30 mouse cellular contexts compared by ENCODE assay signal in the genomic region with DNA sequence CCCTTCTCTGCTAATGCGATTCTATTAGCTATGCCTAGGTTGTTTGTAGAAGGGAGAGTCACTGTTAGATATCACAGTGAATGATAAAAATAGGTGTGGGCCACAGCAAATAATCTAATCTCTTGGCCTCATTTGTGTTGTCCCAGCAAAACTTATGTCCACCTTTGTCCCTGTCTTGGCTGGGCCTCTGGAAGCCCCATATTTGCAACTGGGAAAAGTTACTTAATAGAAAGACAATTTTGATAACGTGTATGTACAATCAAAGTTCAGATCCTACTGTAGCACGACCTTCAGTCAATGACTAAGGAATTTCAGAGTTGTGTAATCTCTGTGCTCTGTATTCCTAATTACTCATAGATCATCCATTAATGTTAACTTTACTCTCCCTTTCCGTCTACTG. TPM values are rescaled to one million over a fixed set of nuclear protein-coding genes. Genes with fewer than 3 reads are reported as not detected.
DNase-seq lines count a peak whose midpoint lies in the region; ATAC-seq and TF ChIP-seq lines count a peak whose summit lies in the region.
"Had no signal": no experiment of that assay in that cellular context is flagged by ENCODE, and none has a peak within 500 bp of the region (broad histone marks: within the 10 kb centered on the region; RNA-seq: fewer than 3 reads in every experiment).

No protein-coding gene starts in this region.

- H3K27me3 ChIP-seq in kidney, embryonic 16.5 days (ENCODE audit: insufficient read depth, low read length): no peaks in the 10 kb centered on the region
- H3K27me3 ChIP-seq in liver, adult 2 months (ENCODE audit: control insufficient read depth, insufficient read depth, low read length): no peaks in the 10 kb centered on the region
- H3K27me3 ChIP-seq in liver, embryonic 12.5 days (replicated peaks): no peaks in the 10 kb centered on the region
- no peaks in the 10 kb centered on the region for H3K27me3 ChIP-seq in intestine, embryonic 16.5 days (replicated peaks; ENCODE audit: control insufficient read depth, insufficient read depth, low read length)
- H3K27me3 ChIP-seq in stomach, embryonic 15.5 days (replicated peaks): no peaks in the 10 kb centered on the region
- H3K27me3 ChIP-seq: CH12.LX; embryonic facial prominence, embryonic 15.5 days; hindbrain, embryonic 13.5 days; Patski had no signal

- H3K4me3 ChIP-seq in kidney, embryonic 16.5 days (ENCODE audit: low read length): no peak overlapping the region
- H3K4me3 ChIP-seq in liver, adult 2 months (ENCODE audit: insufficient read depth, low read depth, low read length): no peak overlapping the region
- no peak overlapping the region for H3K4me3 ChIP-seq in liver, embryonic 12.5 days
- H3K4me3 ChIP-seq in intestine, embryonic 16.5 days (ENCODE audit: low read length): no peak overlapping the region
- H3K4me3 ChIP-seq in stomach, embryonic 15.5 days (replicated peaks): no peak overlapping the region
- H3K4me3 ChIP-seq: embryonic facial prominence, embryonic 15.5 days; erythroblast, embryonic 14.5 days; forebrain, embryonic 10.5 days; hindbrain, embryonic 13.5 days had no signal

- DNase-seq in kidney, adult 18-20 months: peak; percentile 14
- peak; percentile 99 for DNase-seq in liver, adult 2 months (ENCODE audit: extremely low read depth, low read depth, low spot score)
- DNase-seq in left cerebral cortex, postnatal 36 days (ENCODE audit: low spot score in 2 of 2): no peak
- no peak for DNase-seq in layer of hippocampus, postnatal 36 days
- DNase-seq: adrenal gland, adult 8-10 months; adrenal gland, postnatal 36 days; cerebellum, adult 11 months; cerebellum, adult 8-10 months; cerebellum, postnatal 14 days; embryo, embryonic 11 days; gastrocnemius, postnatal 36 days; heart, adult 11 months; heart, postnatal 10 days had no signal

- no peak for TF ChIP-seq POLR2A in liver, adult 2 months (IDR thresholded peaks at IDR 0.05; ENCODE audit: extremely low read depth, insufficient read depth, low read length)

- H3K9ac ChIP-seq in kidney, embryonic 16.5 days (replicated peaks; ENCODE audit: low read length): no peak overlapping the region
- no peak overlapping the region for H3K9ac ChIP-seq in liver, adult 2 months (ENCODE audit: low read depth, low read length)
- no peak overlapping the region for H3K9ac ChIP-seq in liver, embryonic 12.5 days
- no peak overlapping the region for H3K9ac ChIP-seq in intestine, embryonic 16.5 days (ENCODE audit: low read depth, low read length)
- H3K9ac ChIP-seq in stomach, embryonic 15.5 days: no peak overlapping the region
- H3K9ac ChIP-seq: embryonic facial prominence, embryonic 15.5 days; hindbrain, embryonic 13.5 days had no signal

- no peaks in the 10 kb centered on the region for H3K79me2 ChIP-seq in liver, adult 2 months (ENCODE audit: control insufficient read depth, insufficient read depth, low read length)

- no peak overlapping the region for H3K27ac ChIP-seq in kidney, embryonic 16.5 days (ENCODE audit: low read length)
- 0 out of 2 replicates have a peak overlapping the region, but pooled peaks have one; percentile 19 for H3K27ac ChIP-seq in liver, adult 2 months (replicated peaks; ENCODE audit: insufficient read depth, low read depth, low read length)
- H3K27ac ChIP-seq in liver, embryonic 12.5 days: no peak overlapping the region
- no peak overlapping the region for H3K27ac ChIP-seq in intestine, embryonic 16.5 days (ENCODE audit: low read length)
- no peak overlapping the region for H3K27ac ChIP-seq in stomach, embryonic 15.5 days
- H3K27ac ChIP-seq: embryonic facial prominence, embryonic 15.5 days; forebrain, embryonic 10.5 days; hindbrain, embryonic 13.5 days had no signal

- intact Hi-C loops in left cerebral cortex, postnatal 36 days (cut with DNase I): no loop called here

- no peak overlapping the region for H3K4me2 ChIP-seq in kidney, embryonic 16.5 days (replicated peaks; ENCODE audit: low read depth, low read length)
- no peak overlapping the region for H3K4me2 ChIP-seq in liver, embryonic 12.5 days
- H3K4me2 ChIP-seq in intestine, embryonic 16.5 days (ENCODE audit: low read depth, low read length): no peak overlapping the region
- no peak overlapping the region for H3K4me2 ChIP-seq in stomach, embryonic 15.5 days
- H3K4me2 ChIP-seq: embryonic facial prominence, embryonic 15.5 days; hindbrain, embryonic 13.5 days had no signal

- H3K36me3 ChIP-seq in kidney, embryonic 16.5 days (ENCODE audit: insufficient read depth, low read length): no peaks in the 10 kb centered on the region
- no peaks in the 10 kb centered on the region for H3K36me3 ChIP-seq in liver, adult 2 months (ENCODE audit: control insufficient read depth, insufficient read depth, low read length)
- no peaks in the 10 kb centered on the region for H3K36me3 ChIP-seq in liver, embryonic 12.5 days
- H3K36me3 ChIP-seq in intestine, embryonic 16.5 days (ENCODE audit: control insufficient read depth, insufficient read depth, low read length): no peaks in the 10 kb centered on the region
- H3K36me3 ChIP-seq in stomach, embryonic 15.5 days: no peaks in the 10 kb centered on the region
- H3K36me3 ChIP-seq: embryonic facial prominence, embryonic 15.5 days; forebrain, embryonic 10.5 days; hindbrain, embryonic 13.5 days had no signal

- ATAC-seq in kidney, embryonic 16.5 days (ENCODE audit: low FRiP score, low TSS enrichment): no peak
- ATAC-seq in liver, embryonic 12.5 days: no peak
- peak; percentile 89 for ATAC-seq in intestine, embryonic 16.5 days
- peak; percentile 75 for ATAC-seq in stomach, embryonic 15.5 days (ENCODE audit: insufficient read depth, low FRiP score, low read depth)
- ATAC-seq: forebrain, embryonic 14.5 days; Patski had no signal

- no peaks in the 10 kb centered on the region for H3K4me1 ChIP-seq in kidney, embryonic 16.5 days (ENCODE audit: insufficient read depth, low read length)
- H3K4me1 ChIP-seq in liver, adult 2 months (ENCODE audit: control insufficient read depth, insufficient read depth, low read length): peaks cover 3% of the 10 kb centered on the region; the same call in 1 of the 2 replicates
- H3K4me1 ChIP-seq in liver, embryonic 12.5 days: peaks cover 12% of the 10 kb centered on the region; the same call in 1 of the 2 replicates
- peaks cover 4% of the 10 kb centered on the region; the same call in 1 of the 2 replicates for H3K4me1 ChIP-seq in intestine, embryonic 16.5 days (ENCODE audit: control insufficient read depth, insufficient read depth, low read length)
- H3K4me1 ChIP-seq in stomach, embryonic 15.5 days: no peaks in the 10 kb centered on the region
- H3K4me1 ChIP-seq: embryonic facial prominence, embryonic 15.5 days; forebrain, embryonic 10.5 days; hindbrain, embryonic 13.5 days had no signal

- H3K9me3 ChIP-seq in kidney, embryonic 16.5 days (ENCODE audit: low read length): no peaks in the 10 kb centered on the region
- no peaks in the 10 kb centered on the region for H3K9me3 ChIP-seq in liver, embryonic 12.5 days (replicated peaks)
- H3K9me3 ChIP-seq in intestine, embryonic 16.5 days (ENCODE audit: control insufficient read depth, low read length): 0 out of 2 replicates have a peak, but pooled peaks cover 4% of the 10 kb centered on the region
- H3K9me3 ChIP-seq in stomach, embryonic 15.5 days: no peaks in the 10 kb centered on the region
- H3K9me3 ChIP-seq: embryonic facial prominence, embryonic 15.5 days; forebrain, embryonic 10.5 days; hindbrain, embryonic 13.5 days had no signal

- 71% methylated on average over 4 of the region's 4 CpGs for WGBS in kidney, embryonic 16.5 days
- 18% methylated on average over 4 of the region's 4 CpGs for WGBS in liver, adult 2 months
- WGBS in liver, embryonic 12.5 days (ENCODE audit: insufficient replicate concordance): 50% methylated on average over 4 of the region's 4 CpGs
- 47% methylated on average over 4 of the region's 4 CpGs for WGBS in intestine, embryonic 16.5 days
- WGBS in stomach, embryonic 15.5 days: 51% methylated on average over 4 of the region's 4 CpGs

- no peak for TF ChIP-seq CTCF in liver, adult 2 months (IDR thresholded peaks at IDR 0.05; ENCODE audit: low read depth, low read length)

RNA-seq across cellular contexts. Expression of a gene that starts 13.4 kb away (rescaled TPM):
- polyA plus RNA-seq in kidney, embryonic 16.5 days (2015; fragmentation: Nextera tagmentation; extraction: Ambion mirVana): 2.8 TPM in 2 replicates
- 6.1 and 42.4 TPM in 2 replicates for total RNA-seq in liver, adult 2 months (2014; rRNA removed)
- 1.0 and 2.8 TPM in 2 replicates for polyA plus RNA-seq in liver, adult 2 months (2012; rRNA removed)
- polyA plus RNA-seq in liver, embryonic 12.5 days (2016; fragmentation: Nextera tagmentation; extraction: Ambion mirVana): not detected in 2 replicates
- polyA plus RNA-seq in intestine, embryonic 16.5 days (2015; fragmentation: Nextera tagmentation; extraction: Ambion mirVana): 94.1 and 98.3 TPM in 2 replicates
- 36.1 and 42.7 TPM in 2 replicates for polyA plus RNA-seq in stomach, embryonic 15.5 days (2015; fragmentation: Nextera tagmentation; extraction: Ambion mirVana)
- not detected for total RNA-seq in left cerebral cortex, postnatal 36 days (2021)
- not detected for total RNA-seq in layer of hippocampus, postnatal 36 days (2021)
- total RNA-seq: CH12.LX; common myeloid progenitor, adult 5-6 weeks; gastrocnemius, adult 8-10 months; gastrocnemius, postnatal 36 days; hematopoietic stem cell, adult 5-6 weeks had no signal
- polyA plus RNA-seq: brain, embryonic 14.5 days; embryonic facial prominence, embryonic 11.5 days; erythroblast, embryonic 14.5 days; forebrain, embryonic 10.5 days; forebrain, embryonic 14.5 days; heart, embryonic 14.5 days; hindbrain, embryonic 13.5 days had no signal

RNA-seq across cellular contexts. Expression of a gene that starts 34.5 kb away (rescaled TPM):
- polyA plus RNA-seq in kidney, embryonic 16.5 days (2015; fragmentation: Nextera tagmentation; extraction: Ambion mirVana): 134 and 150 TPM in 2 replicates
- 137 and 139 TPM in 2 replicates for total RNA-seq in liver, adult 2 months (2014; rRNA removed)
- polyA plus RNA-seq in liver, adult 2 months (2012; rRNA removed): 45.2 and 46.5 TPM in 2 replicates
- polyA plus RNA-seq in liver, embryonic 12.5 days (2016; fragmentation: Nextera tagmentation; extraction: Ambion mirVana): 20.0 and 22.1 TPM in 2 replicates
- 57.5 and 62.7 TPM in 2 replicates for polyA plus RNA-seq in intestine, embryonic 16.5 days (2015; fragmentation: Nextera tagmentation; extraction: Ambion mirVana)
- 433 and 454 TPM in 2 replicates for polyA plus RNA-seq in stomach, embryonic 15.5 days (2015; fragmentation: Nextera tagmentation; extraction: Ambion mirVana)
- 10 to 100 TPM; 32.4 to 35.9 TPM for total RNA-seq in left cerebral cortex, postnatal 36 days (2021)
- total RNA-seq in layer of hippocampus, postnatal 36 days (2021): 10 to 100 TPM; 43.1 to 51.3 TPM

RNA-seq across cellular contexts. Expression of a gene that starts 39.9 kb away (rescaled TPM):
- polyA plus RNA-seq in kidney, embryonic 16.5 days (2015; fragmentation: Nextera tagmentation; extraction: Ambion mirVana): 0.58 and 1.5 TPM in 2 replicates
- total RNA-seq in liver, adult 2 months (2014; rRNA removed): 5.1 and 42.0 TPM in 2 replicates
- polyA plus RNA-seq in liver, adult 2 months (2012; rRNA removed): 0.48 and 0.92 TPM in 2 replicates
- not detected in 2 replicates for polyA plus RNA-seq in liver, embryonic 12.5 days (2016; fragmentation: Nextera tagmentation; extraction: Ambion mirVana)
- polyA plus RNA-seq in intestine, embryonic 16.5 days (2015; fragmentation: Nextera tagmentation; extraction: Ambion mirVana): 73.4 and 80.7 TPM in 2 replicates
- polyA plus RNA-seq in stomach, embryonic 15.5 days (2015; fragmentation: Nextera tagmentation; extraction: Ambion mirVana): 26.7 and 32.2 TPM in 2 replicates
- not detected for total RNA-seq in left cerebral cortex, postnatal 36 days (2021)
- total RNA-seq in layer of hippocampus, postnatal 36 days (2021): not detected
- total RNA-seq: adrenal gland, adult 8-10 months; adrenal gland, postnatal 36 days; CH12.LX; common myeloid progenitor, adult 5-6 weeks; gastrocnemius, adult 8-10 months; gastrocnemius, postnatal 36 days; heart, postnatal 10 days; hematopoietic stem cell, adult 5-6 weeks had no signal
- polyA plus RNA-seq: brain, embryonic 14.5 days; embryonic facial prominence, embryonic 11.5 days; erythroblast, embryonic 14.5 days; forebrain, embryonic 10.5 days; forebrain, embryonic 14.5 days; heart, embryonic 14.5 days; hindbrain, embryonic 13.5 days had no signal

Comparison
In these comparisons a context has a peak if more than half of its experiments do, and no peak if none do; other contexts are left out.
1. DNase-seq: peak in kidney, adult 18-20 months (single experiment) and liver, adult 2 months (single experiment); none in left cerebral cortex, postnatal 36 days (0 of 2) and layer of hippocampus, postnatal 36 days (0 of 2).
2. ATAC-seq: peak in intestine, embryonic 16.5 days (single experiment) and stomach, embryonic 15.5 days (single experiment); none in kidney, embryonic 16.5 days (single experiment) and liver, embryonic 12.5 days (single experiment).
3. RNA of a gene that starts 39.9 kb away (polyA plus RNA-seq): 73.4 to 80.7 TPM in intestine, embryonic 16.5 days and 26.7 to 32.2 TPM in stomach, embryonic 15.5 days; 0.58 to 1.5 TPM in kidney, embryonic 16.5 days, 0.48 to 0.92 TPM in liver, adult 2 months and not detected in liver, embryonic 12.5 days; every median in the first group is over 10 times any median in the second.